Comparison of ENCODE assay signal across 8 mouse cellular contexts in the genomic region with DNA sequence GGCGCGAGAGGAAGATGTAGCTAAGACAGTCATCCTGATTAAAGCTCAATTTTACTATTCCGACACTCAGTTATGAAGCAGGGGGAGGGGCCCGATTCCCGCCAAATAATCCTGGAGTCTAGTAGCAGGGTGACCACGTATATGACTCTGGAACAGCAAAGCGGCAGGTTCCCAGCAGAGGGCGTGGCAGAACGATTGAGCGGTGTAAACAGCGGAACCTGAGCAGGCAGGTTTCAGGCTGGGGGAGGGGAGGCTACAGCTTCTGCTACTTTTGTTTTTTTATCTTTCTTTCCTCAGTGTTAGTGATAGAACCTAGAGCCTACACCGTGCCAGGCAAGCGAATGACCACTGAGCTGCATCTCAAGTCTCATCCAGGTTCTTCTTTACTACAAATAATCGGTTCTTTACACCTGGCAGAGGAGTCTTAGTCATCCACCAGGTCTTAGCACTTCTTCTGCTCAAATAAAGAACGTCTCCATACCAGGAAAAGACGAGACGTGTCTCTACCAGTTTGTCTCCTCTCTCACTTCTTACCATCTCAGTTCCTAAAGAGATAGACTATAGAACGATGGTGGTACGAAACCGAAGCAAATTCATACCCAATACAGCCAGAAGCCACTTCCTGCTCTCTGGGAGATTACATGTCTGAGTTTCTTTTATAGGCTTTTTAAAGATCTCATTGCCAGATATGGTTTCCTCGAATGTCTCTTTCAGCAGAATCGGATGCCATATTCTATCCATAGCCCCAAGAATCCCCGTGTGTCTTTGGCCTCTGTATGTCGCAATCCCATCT.
DNase-seq lines count a peak whose midpoint lies in the region; ATAC-seq and TF ChIP-seq lines count a peak whose summit lies in the region.

No protein-coding gene starts in this region.

- H3K4me2 ChIP-seq in lung, embryonic 14.5 days, result no peak overlapping the region
- H3K4me2 ChIP-seq in forebrain, postnatal 0 days (ENCODE audit: low read depth), result no peak overlapping the region

- H3K4me1 ChIP-seq in lung, embryonic 14.5 days (ENCODE audit: insufficient read depth), result no peaks in the 10 kb centered on the region
- no peaks in the 10 kb centered on the region for H3K4me1 ChIP-seq in forebrain, postnatal 0 days (ENCODE audit: insufficient read depth)

- H3K27me3 ChIP-seq in lung, embryonic 14.5 days (ENCODE audit: insufficient read depth, low read length), result no peaks in the 10 kb centered on the region
- H3K27me3 ChIP-seq in forebrain, postnatal 0 days (ENCODE audit: insufficient read depth, low read length), result no peaks in the 10 kb centered on the region

- peak; percentile 61 for DNase-seq in embryo, embryonic 10 days (ENCODE audit: low spot score)
- no peak for DNase-seq in embryo, embryonic 9.5 days (ENCODE audit: extremely low spot score)
- peak; percentile 23 for DNase-seq in urinary bladder, adult 2 months (ENCODE audit: low spot score)
- DNase-seq in urinary bladder, postnatal 10 days (ENCODE audit: low spot score), result no peak
- peak; percentile 38 for DNase-seq in lung, embryonic 14.5 days
- DNase-seq in forebrain, postnatal 0 days, result no peak
- DNase-seq in frontal cortex, postnatal 10 days (ENCODE audit: low spot score in 2 of 2), result no peak
- DNase-seq in layer of hippocampus, adult 11-12 months (ENCODE audit: low spot score), result no peak

- TF ChIP-seq CTCF in lung, embryonic 14.5 days (IDR thresholded peaks at IDR 0.05; ENCODE audit: low read depth), result peak; percentile 41
- no peak; the same call in 1 of the 2 replicates for TF ChIP-seq CTCF in forebrain, postnatal 0 days (IDR thresholded peaks at IDR 0.05; ENCODE audit: low read depth)

- H3K27ac ChIP-seq in lung, embryonic 14.5 days (ENCODE audit: low read depth), result no peak overlapping the region
- H3K27ac ChIP-seq in forebrain, postnatal 0 days (ENCODE audit: low read depth, low read length), result no peak overlapping the region

- no peak overlapping the region for H3K4me3 ChIP-seq in lung, embryonic 14.5 days (ENCODE audit: low read depth, low read length)
- H3K4me3 ChIP-seq in forebrain, postnatal 0 days (ENCODE audit: low read depth, low read length), result no peak overlapping the region

- H3K9ac ChIP-seq in lung, embryonic 14.5 days, result no peak overlapping the region
- H3K9ac ChIP-seq in forebrain, postnatal 0 days, result no peak overlapping the region

- ATAC-seq in lung, embryonic 14.5 days (ENCODE audit: insufficient read depth), result peak; percentile 41
- no peak for ATAC-seq in forebrain, postnatal 0 days

- no peaks in the 10 kb centered on the region for H3K9me3 ChIP-seq in lung, embryonic 14.5 days (ENCODE audit: low read depth, low read length)
- H3K9me3 ChIP-seq in forebrain, postnatal 0 days (ENCODE audit: low read length), result no peaks in the 10 kb centered on the region

- 56% methylated on average over 24 of the region's 24 CpGs for WGBS in lung, embryonic 14.5 days
- WGBS in forebrain, postnatal 0 days, result 67% methylated on average over 24 of the region's 24 CpGs

- H3K36me3 ChIP-seq in lung, embryonic 14.5 days (ENCODE audit: insufficient read depth), result no peaks in the 10 kb centered on the region
- H3K36me3 ChIP-seq in forebrain, postnatal 0 days (ENCODE audit: insufficient read depth), result no peaks in the 10 kb centered on the region

Comparison
In these comparisons a context has a peak if more than half of its experiments do, and no peak if none do; other contexts are left out.
1. DNase-seq: peak in embryo, embryonic 10 days (single experiment), urinary bladder, adult 2 months (single experiment) and lung, embryonic 14.5 days (single experiment); none in embryo, embryonic 9.5 days (single experiment), urinary bladder, postnatal 10 days (single experiment), forebrain, postnatal 0 days (single experiment), frontal cortex, postnatal 10 days (0 of 2) and layer of hippocampus, adult 11-12 months (single experiment).